20 mouse cellular contexts compared by ENCODE assay signal in the genomic region with DNA sequence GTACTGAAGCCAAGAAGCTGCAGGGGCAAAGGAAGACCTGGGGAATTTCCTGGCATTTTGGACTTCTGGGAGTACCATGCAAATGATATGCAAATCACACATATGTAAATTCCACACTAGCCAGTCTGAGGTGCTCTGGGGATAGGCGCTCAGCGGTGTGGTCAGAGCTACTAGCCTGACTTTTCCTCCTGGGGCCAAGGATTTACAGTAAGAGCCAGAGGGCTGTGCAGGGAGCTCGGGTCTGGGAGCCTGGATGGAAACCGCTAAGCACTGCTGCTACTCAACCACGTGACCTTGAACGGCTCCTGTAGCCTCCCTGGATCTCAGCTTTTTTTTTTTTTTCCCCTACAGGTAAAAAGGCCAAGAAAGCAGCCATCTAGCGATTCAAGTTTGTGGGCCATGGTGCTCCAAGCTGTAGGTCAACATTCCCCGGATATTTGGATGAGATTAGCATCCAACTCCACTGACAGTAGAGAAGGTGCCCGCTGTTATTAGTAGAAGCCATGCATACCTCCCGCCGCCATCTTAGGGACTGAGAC. TPM values are rescaled to one million over a fixed set of nuclear protein-coding genes. Genes with fewer than 3 reads are reported as not detected.
A peak's percentile ranks its signal among the peaks of the same experiment; 100 is the strongest.
DNase-seq lines count a peak whose midpoint lies in the region; ATAC-seq and TF ChIP-seq lines count a peak whose summit lies in the region.
"Had no signal": no experiment of that assay in that cellular context is flagged by ENCODE, and none has a peak within 500 bp of the region (broad histone marks: within the 10 kb centered on the region; RNA-seq: fewer than 3 reads in every experiment).

No protein-coding gene starts in this region.

- H3K9ac ChIP-seq in hindbrain, postnatal 0 days (replicated peaks; ENCODE audit: low read length): no peak overlapping the region
- no peak overlapping the region for H3K9ac ChIP-seq in midbrain, embryonic 11.5 days (ENCODE audit: low read length)
- H3K9ac ChIP-seq in midbrain, postnatal 0 days (replicated peaks; ENCODE audit: low read length, poor library complexity, severe bottlenecking): no peak overlapping the region
- no peak overlapping the region for H3K9ac ChIP-seq in midbrain, embryonic 16.5 days (ENCODE audit: low read depth, low read length)
- no peak overlapping the region for H3K9ac ChIP-seq in forebrain, postnatal 0 days
- H3K9ac ChIP-seq: hindbrain, embryonic 14.5 days; intestine, embryonic 15.5 days had no signal

- no peak for TF ChIP-seq CTCF in hindbrain, postnatal 0 days (IDR thresholded peaks at IDR 0.05; ENCODE audit: low read depth)
- TF ChIP-seq CTCF in midbrain, postnatal 0 days (IDR thresholded peaks at IDR 0.05): no peak
- no peak for TF ChIP-seq CTCF in forebrain, postnatal 0 days (IDR thresholded peaks at IDR 0.05; ENCODE audit: low read depth)

- H3K9me3 ChIP-seq in hindbrain, embryonic 10.5 days: no peaks in the 10 kb centered on the region
- H3K9me3 ChIP-seq in hindbrain, postnatal 0 days (ENCODE audit: low read length): no peaks in the 10 kb centered on the region
- H3K9me3 ChIP-seq in midbrain, embryonic 11.5 days (ENCODE audit: control insufficient read depth, low read length): no peaks in the 10 kb centered on the region
- no peaks in the 10 kb centered on the region for H3K9me3 ChIP-seq in midbrain, postnatal 0 days (ENCODE audit: low read length)
- no peaks in the 10 kb centered on the region for H3K9me3 ChIP-seq in midbrain, embryonic 16.5 days (replicated peaks; ENCODE audit: control insufficient read depth, low read length, poor library complexity, severe bottlenecking)
- no peaks in the 10 kb centered on the region for H3K9me3 ChIP-seq in forebrain, postnatal 0 days (ENCODE audit: low read length)
- H3K9me3 ChIP-seq: intestine, embryonic 15.5 days had no signal

- no peak for DNase-seq in hindbrain, embryonic 10.5 days (ENCODE audit: low spot score)
- DNase-seq in hindbrain, postnatal 0 days (ENCODE audit: low spot score): no peak
- DNase-seq in midbrain, embryonic 11.5 days (ENCODE audit: low spot score, missing footprints): no peak
- DNase-seq in midbrain, postnatal 0 days (ENCODE audit: low spot score): no peak
- peak; percentile 92 for DNase-seq in R1 (ENCODE audit: low read depth, low spot score)
- no peak for DNase-seq in adrenal gland, adult 18-20 months (ENCODE audit: low spot score in 2 of 2)
- no peak for DNase-seq in forebrain, postnatal 0 days
- DNase-seq: adrenal gland, postnatal 36 days; cerebellum, adult 8-10 months; left cerebral cortex, postnatal 4 days; lung, adult 18-20 months; lung, postnatal 14 days had no signal

- peaks cover 10% of the 10 kb centered on the region for H3K27me3 ChIP-seq in hindbrain, embryonic 10.5 days (ENCODE audit: insufficient read depth, poor library complexity, severe bottlenecking)
- no peaks in the 10 kb centered on the region for H3K27me3 ChIP-seq in hindbrain, postnatal 0 days (ENCODE audit: insufficient read depth, low read length)
- H3K27me3 ChIP-seq in midbrain, embryonic 11.5 days (ENCODE audit: control insufficient read depth, insufficient read depth, low read length): no peaks in the 10 kb centered on the region
- H3K27me3 ChIP-seq in midbrain, postnatal 0 days (ENCODE audit: insufficient read depth, low read length): no peaks in the 10 kb centered on the region
- no peaks in the 10 kb centered on the region for H3K27me3 ChIP-seq in midbrain, embryonic 16.5 days (ENCODE audit: control insufficient read depth, insufficient read depth, low read depth, low read length)
- H3K27me3 ChIP-seq in forebrain, postnatal 0 days (ENCODE audit: insufficient read depth, low read length): no peaks in the 10 kb centered on the region
- H3K27me3 ChIP-seq: intestine, embryonic 15.5 days had no signal

- H3K36me3 ChIP-seq in hindbrain, embryonic 10.5 days: no peaks in the 10 kb centered on the region
- no peaks in the 10 kb centered on the region for H3K36me3 ChIP-seq in hindbrain, postnatal 0 days (ENCODE audit: insufficient read depth, low read length)
- no peaks in the 10 kb centered on the region for H3K36me3 ChIP-seq in midbrain, embryonic 11.5 days (ENCODE audit: control insufficient read depth, insufficient read depth, low read length)
- H3K36me3 ChIP-seq in midbrain, postnatal 0 days (ENCODE audit: insufficient read depth, low read length): no peaks in the 10 kb centered on the region
- no peaks in the 10 kb centered on the region for H3K36me3 ChIP-seq in midbrain, embryonic 16.5 days (ENCODE audit: control insufficient read depth, insufficient read depth, low read length)
- H3K36me3 ChIP-seq in forebrain, postnatal 0 days (ENCODE audit: insufficient read depth): no peaks in the 10 kb centered on the region
- H3K36me3 ChIP-seq: intestine, embryonic 15.5 days had no signal

- 35% methylated on average over 11 of the region's 11 CpGs for WGBS in hindbrain, embryonic 10.5 days
- WGBS in hindbrain, postnatal 0 days: 41% methylated on average over 11 of the region's 11 CpGs
- WGBS in midbrain, embryonic 11.5 days: 40% methylated on average over 11 of the region's 11 CpGs
- WGBS in midbrain, postnatal 0 days: 31% methylated on average over 11 of the region's 11 CpGs
- 36% methylated on average over 11 of the region's 11 CpGs for WGBS in midbrain, embryonic 16.5 days
- 38% methylated on average over 11 of the region's 11 CpGs for WGBS in forebrain, postnatal 0 days

- H3K4me2 ChIP-seq in hindbrain, postnatal 0 days (ENCODE audit: low read depth, low read length): no peak overlapping the region
- no peak overlapping the region for H3K4me2 ChIP-seq in midbrain, embryonic 11.5 days
- H3K4me2 ChIP-seq in midbrain, postnatal 0 days (ENCODE audit: low read depth, low read length, poor library complexity, severe bottlenecking): no peak overlapping the region
- 0 out of 2 replicates have a peak overlapping the region, but pooled peaks have one; percentile 5 for H3K4me2 ChIP-seq in midbrain, embryonic 16.5 days (ENCODE audit: low read length)
- H3K4me2 ChIP-seq in forebrain, postnatal 0 days (ENCODE audit: low read depth): no peak overlapping the region
- H3K4me2 ChIP-seq: hindbrain, embryonic 14.5 days; intestine, embryonic 15.5 days; liver, embryonic 11.5 days had no signal

- peaks cover 6% of the 10 kb centered on the region for H3K4me1 ChIP-seq in hindbrain, embryonic 10.5 days (replicated peaks)
- no peaks in the 10 kb centered on the region for H3K4me1 ChIP-seq in hindbrain, postnatal 0 days (ENCODE audit: insufficient read depth, low read length)
- peaks cover 10% of the 10 kb centered on the region; the same call in 1 of the 2 replicates for H3K4me1 ChIP-seq in midbrain, embryonic 11.5 days (ENCODE audit: control insufficient read depth, insufficient read depth, low read length)
- no peaks in the 10 kb centered on the region for H3K4me1 ChIP-seq in midbrain, postnatal 0 days (ENCODE audit: insufficient read depth, low read length)
- H3K4me1 ChIP-seq in midbrain, embryonic 16.5 days (ENCODE audit: control insufficient read depth, insufficient read depth, low read length): peaks cover 4% of the 10 kb centered on the region; the same call in 1 of the 2 replicates
- H3K4me1 ChIP-seq in forebrain, postnatal 0 days (ENCODE audit: insufficient read depth): no peaks in the 10 kb centered on the region
- H3K4me1 ChIP-seq: intestine, embryonic 15.5 days had no signal

- no peak overlapping the region for H3K27ac ChIP-seq in hindbrain, embryonic 10.5 days
- H3K27ac ChIP-seq in hindbrain, postnatal 0 days: no peak overlapping the region
- no peak overlapping the region for H3K27ac ChIP-seq in midbrain, embryonic 11.5 days (ENCODE audit: low read depth, low read length)
- H3K27ac ChIP-seq in midbrain, postnatal 0 days (ENCODE audit: low read depth, low read length): no peak overlapping the region
- H3K27ac ChIP-seq in midbrain, embryonic 16.5 days (ENCODE audit: low read length): no peak overlapping the region
- H3K27ac ChIP-seq in forebrain, postnatal 0 days (ENCODE audit: low read depth, low read length): no peak overlapping the region
- H3K27ac ChIP-seq: hindbrain, embryonic 14.5 days; intestine, embryonic 15.5 days; left cerebral cortex, adult 2 months had no signal

- 0 out of 2 replicates have a peak overlapping the region, but pooled peaks have one; percentile 6 for H3K4me3 ChIP-seq in hindbrain, embryonic 10.5 days
- no peak overlapping the region for H3K4me3 ChIP-seq in hindbrain, postnatal 0 days (ENCODE audit: low read length)
- H3K4me3 ChIP-seq in midbrain, embryonic 11.5 days (ENCODE audit: low read depth, low read length): no peak overlapping the region
- no peak overlapping the region for H3K4me3 ChIP-seq in midbrain, postnatal 0 days (ENCODE audit: low read depth, low read length)
- no peak overlapping the region for H3K4me3 ChIP-seq in midbrain, embryonic 16.5 days (ENCODE audit: low read depth, low read length)
- no peak overlapping the region for H3K4me3 ChIP-seq in forebrain, postnatal 0 days (ENCODE audit: low read depth, low read length)
- H3K4me3 ChIP-seq: intestine, embryonic 15.5 days; left cerebral cortex, adult 2 months had no signal

- no peak for ATAC-seq in hindbrain, postnatal 0 days
- peak; percentile 56; the same call in 1 of the 2 replicates for ATAC-seq in midbrain, embryonic 11.5 days (ENCODE audit: low FRiP score)
- no peak for ATAC-seq in midbrain, postnatal 0 days (ENCODE audit: low FRiP score)
- ATAC-seq in midbrain, embryonic 16.5 days: no peak
- ATAC-seq in forebrain, postnatal 0 days: no peak
- ATAC-seq: forebrain, embryonic 16.5 days; intestine, embryonic 15.5 days had no signal

RNA-seq across cellular contexts. Expression of a gene that starts 32.4 kb away (rescaled TPM):
- 3.3 and 4.6 TPM in 2 replicates for polyA plus RNA-seq in hindbrain, embryonic 10.5 days (2016; fragmentation: Nextera tagmentation; extraction: Ambion mirVana)
- total RNA-seq in hindbrain, postnatal 0 days (2014; rRNA removed): 25.5 and 39.8 TPM in 2 replicates
- polyA plus RNA-seq in hindbrain, postnatal 0 days (2015; fragmentation: Nextera tagmentation; extraction: Ambion mirVana): 45.6 and 49.9 TPM in 2 replicates
- polyA plus RNA-seq in midbrain, embryonic 11.5 days (2014; fragmentation: Nextera tagmentation; extraction: Ambion mirVana): 0.58 and 1.1 TPM in 2 replicates
- 13.5 and 17.5 TPM in 2 replicates for total RNA-seq in midbrain, postnatal 0 days (2014; rRNA removed)
- 17.0 and 18.1 TPM in 2 replicates for polyA plus RNA-seq in midbrain, postnatal 0 days (2015; fragmentation: Nextera tagmentation; extraction: Ambion mirVana)
- polyA plus RNA-seq in midbrain, embryonic 16.5 days (2015; fragmentation: Nextera tagmentation; extraction: Ambion mirVana): 5.6 and 9.4 TPM in 2 replicates
- 1 to 10 TPM; 6.7 to 9.9 TPM for total RNA-seq in adrenal gland, adult 18-20 months (2021)
- total RNA-seq in forebrain, postnatal 0 days (2014; rRNA removed): 10.2 and 11.9 TPM in 2 replicates
- polyA plus RNA-seq in forebrain, postnatal 0 days (2015; fragmentation: Nextera tagmentation; extraction: Ambion mirVana): 11.4 and 15.6 TPM in 2 replicates
- total RNA-seq: gastrocnemius, postnatal 4 days; megakaryocyte, adult 5-6 weeks had no signal

RNA-seq across cellular contexts. Expression of a gene that starts 32.5 kb away (rescaled TPM):
- 48.0 and 86.5 TPM in 2 replicates for polyA plus RNA-seq in hindbrain, embryonic 10.5 days (2016; fragmentation: Nextera tagmentation; extraction: Ambion mirVana)
- 199 and 200 TPM in 2 replicates for total RNA-seq in hindbrain, postnatal 0 days (2014; rRNA removed)
- 118 and 122 TPM in 2 replicates for polyA plus RNA-seq in hindbrain, postnatal 0 days (2015; fragmentation: Nextera tagmentation; extraction: Ambion mirVana)
- 65.3 and 71.4 TPM in 2 replicates for polyA plus RNA-seq in midbrain, embryonic 11.5 days (2014; fragmentation: Nextera tagmentation; extraction: Ambion mirVana)
- total RNA-seq in midbrain, postnatal 0 days (2014; rRNA removed): 169 and 189 TPM in 2 replicates
- polyA plus RNA-seq in midbrain, postnatal 0 days (2015; fragmentation: Nextera tagmentation; extraction: Ambion mirVana): 107 and 116 TPM in 2 replicates
- polyA plus RNA-seq in midbrain, embryonic 16.5 days (2015; fragmentation: Nextera tagmentation; extraction: Ambion mirVana): 90.1 and 102 TPM in 2 replicates
- 10 to 100 TPM; 14.1 to 21.4 TPM for total RNA-seq in adrenal gland, adult 18-20 months (2021)
- total RNA-seq in forebrain, postnatal 0 days (2014; rRNA removed): 126 and 132 TPM in 2 replicates
- polyA plus RNA-seq in forebrain, postnatal 0 days (2015; fragmentation: Nextera tagmentation; extraction: Ambion mirVana): 73.3 and 81.4 TPM in 2 replicates

RNA-seq across cellular contexts. Expression of a gene that starts 40.8 kb away (rescaled TPM):
- 11.0 and 15.6 TPM in 2 replicates for polyA plus RNA-seq in hindbrain, embryonic 10.5 days (2016; fragmentation: Nextera tagmentation; extraction: Ambion mirVana)
- 23.7 and 36.3 TPM in 2 replicates for total RNA-seq in hindbrain, postnatal 0 days (2014; rRNA removed)
- 23.8 and 24.0 TPM in 2 replicates for polyA plus RNA-seq in hindbrain, postnatal 0 days (2015; fragmentation: Nextera tagmentation; extraction: Ambion mirVana)
- polyA plus RNA-seq in midbrain, embryonic 11.5 days (2014; fragmentation: Nextera tagmentation; extraction: Ambion mirVana): 13.1 and 14.2 TPM in 2 replicates
- 23.4 and 27.7 TPM in 2 replicates for total RNA-seq in midbrain, postnatal 0 days (2014; rRNA removed)
- 23.6 and 25.8 TPM in 2 replicates for polyA plus RNA-seq in midbrain, postnatal 0 days (2015; fragmentation: Nextera tagmentation; extraction: Ambion mirVana)
- polyA plus RNA-seq in midbrain, embryonic 16.5 days (2015; fragmentation: Nextera tagmentation; extraction: Ambion mirVana): 18.5 and 23.8 TPM in 2 replicates
- 10 to 100 TPM; 38.1 to 46.5 TPM for total RNA-seq in adrenal gland, adult 18-20 months (2021)
- 22.0 and 24.0 TPM in 2 replicates for total RNA-seq in forebrain, postnatal 0 days (2014; rRNA removed)
- 22.8 and 24.9 TPM in 2 replicates for polyA plus RNA-seq in forebrain, postnatal 0 days (2015; fragmentation: Nextera tagmentation; extraction: Ambion mirVana)
